Mouse (Mus musculus) forebrain, embryonic 14.5 days (tissue): Measurements from ENCODE around the gene Myh10. TPM values are rescaled to one million over a fixed set of nuclear protein-coding genes. Genes with fewer than 3 reads are reported as not detected.
A peak's percentile ranks its signal among the peaks of the same experiment; 100 is the strongest.
"Not testable (repeated sequence)": the region's sequence is repeated elsewhere in the genome, so short reads cannot be mapped to it uniquely, and the experiment has no call there.

Experiments used
- ATAC-seq: fragments of 200-750 bp; cut with Nextera tagmentation; 2 replicates; pipeline ENCODE4 v1.8.0; 2017; ENCODE audit warnings: mild to moderate bottlenecking, moderate library complexity
- DNase-seq: peaks from one replicate; pipeline ENCODE4 v3.0.0-alpha.2; 2015; ENCODE audit warnings: low spot score
- H3K27ac ChIP-seq: fragments of 300-500 bp; sonication (generic); 2 replicates; pipeline ENCODE4 v1.5.1; 2014; ENCODE audit warnings: low read depth, mild to moderate bottlenecking, control low read depth, low read length, moderate library complexity
- H3K27me3 ChIP-seq: fragments of 300-500 bp; sonication (generic); replicated peaks from 2 replicates; pipeline ENCODE4 v1.6.1; 2014; ENCODE audit warnings: low read length, control low read depth, mixed read lengths; ENCODE audit not compliant: control insufficient read depth, insufficient read depth
- H3K36me3 ChIP-seq: fragments of 300-500 bp; sonication (generic); 2 replicates; pipeline ENCODE4 v1.6.1; 2014; ENCODE audit warnings: low read length, control low read depth; ENCODE audit not compliant: control insufficient read depth, insufficient read depth
- H3K4me1 ChIP-seq: fragments of 300-500 bp; sonication (generic); 2 replicates; pipeline ENCODE4 v1.6.1; 2014; ENCODE audit warnings: antibody characterized with exemption, low read length, control low read depth; ENCODE audit not compliant: control insufficient read depth, insufficient read depth
- H3K4me2 ChIP-seq: fragments of 300-500 bp; sonication (generic); 2 replicates; pipeline ENCODE4 v1.6.1; 2014; ENCODE audit warnings: mild to moderate bottlenecking, control low read depth, low read length
- H3K4me3 ChIP-seq: fragments of 300-500 bp; sonication (generic); 2 replicates; pipeline ENCODE4 v1.5.1; 2014; ENCODE audit warnings: low read depth, low read length, control low read depth
- H3K9ac ChIP-seq: fragments of 300-500 bp; sonication (generic); 2 replicates; pipeline ENCODE4 v1.6.1; 2014; ENCODE audit warnings: mild to moderate bottlenecking, low read length, control low read depth, moderate library complexity
- H3K9me3 ChIP-seq: fragments of 300-500 bp; sonication (generic); replicated peaks from 2 replicates; pipeline ENCODE4 v1.6.1; 2016; ENCODE audit warnings: low read length, control low read depth, mixed read lengths; ENCODE audit not compliant: control insufficient read depth
- WGBS: fragments of 180-500 bp; shearing (Covaris S2); extraction: QIAGEN DNeasy Blood & Tissue Kit; methylation state at CpG from one replicate; pipeline ENCODE4 v1.1.7; 2014; 5-methylcytosine and 5-hydroxymethylcytosine counted together
- polyA plus RNA-seq: library from polyadenylated mRNA; unstranded; fragments of >200 nt; fragmentation: Nextera tagmentation; extraction: Ambion mirVana; gene quantifications from 2 replicates; pipeline ENCODE4 v1.2.1, GENCODE M21; 2014

The Myh10 gene
- polyA plus RNA-seq, 1 experiment from 2014 or later = 88.8 TPM

DNA sequence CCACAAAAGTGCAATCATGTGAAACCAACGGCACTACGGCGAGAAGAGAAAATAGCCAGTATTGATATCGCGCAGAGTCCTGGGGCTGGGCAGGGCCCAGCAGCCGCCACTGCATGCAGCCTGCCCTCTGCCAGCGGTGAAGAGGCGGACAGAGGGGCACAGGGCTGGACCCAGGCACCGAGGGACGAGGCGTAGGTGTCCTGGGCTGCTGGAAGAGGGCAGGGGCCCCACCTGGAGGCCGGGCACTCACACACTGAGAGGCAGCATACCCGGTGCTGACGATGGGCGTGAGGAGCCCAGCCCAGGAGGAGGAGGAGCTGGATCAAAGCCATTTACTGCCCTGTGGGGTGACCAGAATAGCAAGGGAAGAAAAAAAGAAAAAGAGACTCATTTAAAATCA, 131.0 kb downstream of the Myh10 start:
- no peak for DNase-seq
- Histone ChIP-seq H3K9ac (no peak overlapping the region), H3K4me1 (no peaks in the 10 kb centered on the region), H3K27ac (no peak overlapping the region), H3K4me2 (no peak overlapping the region), H3K36me3 (peaks cover 67% of the 10 kb centered on the region), H3K9me3 (no peaks in the 10 kb centered on the region), H3K27me3 (no peaks in the 10 kb centered on the region), H3K4me3 (no peak overlapping the region)
- 87% methylated on average over 15 of the region's 15 CpGs for WGBS
- ATAC-seq = no peak

DNA sequence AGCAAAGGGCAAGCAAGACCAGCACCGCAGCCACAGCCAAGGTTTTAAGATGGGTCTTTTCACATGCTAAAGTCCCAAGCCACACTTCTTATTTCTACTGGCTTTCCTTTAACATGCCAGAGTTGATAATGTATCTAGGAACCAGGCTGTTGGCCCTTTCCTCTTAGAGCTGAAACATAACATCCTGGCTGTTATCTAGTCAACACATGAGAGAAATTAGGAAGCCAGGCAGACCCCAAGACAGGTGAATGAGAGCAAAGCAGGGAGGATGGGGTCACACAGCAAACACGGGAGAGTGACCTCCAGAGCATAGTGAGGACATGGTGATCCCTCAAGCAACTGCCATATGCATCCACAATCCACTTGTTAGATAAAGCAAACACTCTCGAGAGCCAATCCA, 135.4 kb downstream of the Myh10 start:
- Histone ChIP-seq H3K4me1 (no peaks in the 10 kb centered on the region), H3K4me2 (no peak overlapping the region), H3K36me3 (peaks cover 63% of the 10 kb centered on the region), H3K27me3 (no peaks in the 10 kb centered on the region), H3K9me3 (no peaks in the 10 kb centered on the region), H3K9ac (no peak overlapping the region), H3K27ac (no peak overlapping the region), H3K4me3 (no peak overlapping the region)
- ATAC-seq (no peak), DNase-seq (no peak)
- 88% methylated on average over 3 of the region's 3 CpGs for WGBS

- not testable (repeated sequence) for DNase-seq, H3K27me3 ChIP-seq, H3K4me1 ChIP-seq, H3K9ac ChIP-seq, H3K27ac ChIP-seq, H3K4me2 ChIP-seq, H3K4me3 ChIP-seq, H3K9me3 ChIP-seq, ATAC-seq
- peaks cover 79% of the 10 kb centered on the region for H3K36me3 ChIP-seq
- 94% methylated on average over 5 of the region's 5 CpGs for WGBS
These were observed 140.2 kb downstream of the Myh10 start for GRCm38 (mm10) chr11:68831580-68831979.

DNA sequence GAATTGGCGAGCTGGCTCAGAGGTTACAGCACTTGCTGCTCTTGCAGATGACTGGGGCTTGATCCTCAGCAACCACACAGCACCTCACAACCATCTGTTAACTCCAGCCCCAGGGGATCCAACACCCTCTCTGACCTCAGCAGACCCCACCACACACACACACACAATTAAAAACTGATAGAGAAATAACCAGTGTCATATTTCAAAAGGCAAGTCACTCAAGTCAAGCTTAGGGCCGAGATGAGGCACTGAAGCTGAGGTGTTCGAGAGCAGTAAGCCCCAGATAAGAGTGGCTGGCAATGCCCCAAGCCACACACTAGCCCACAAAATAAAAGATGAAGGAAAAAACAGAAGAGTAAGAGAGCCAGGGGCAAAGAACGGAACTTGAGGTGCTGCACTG, 141.4 kb downstream of the Myh10 start:
- 83% methylated on average over 4 of the region's 4 CpGs for WGBS

GRCm38 (mm10) chr11:68833593-68833992, 142.2 kb downstream of the Myh10 start:
- H3K9ac ChIP-seq = no peak overlapping the region
- no peak overlapping the region for H3K4me3 ChIP-seq
- DNase-seq (no peak), ATAC-seq (no peak)
- no peak overlapping the region for H3K4me2 ChIP-seq
- peaks cover 70% of the 10 kb centered on the region for H3K36me3 ChIP-seq
- no peaks in the 10 kb centered on the region for H3K4me1 ChIP-seq
- H3K27me3 ChIP-seq = no peaks in the 10 kb centered on the region
- H3K27ac ChIP-seq = no peak overlapping the region
- no peaks in the 10 kb centered on the region for H3K9me3 ChIP-seq

More for the DNA sequence above, 141.4 kb downstream of the Myh10 start:
- no peaks in the 10 kb centered on the region for H3K27me3 ChIP-seq
- no peak overlapping the region for H3K4me3 ChIP-seq
- no peak overlapping the region for H3K27ac ChIP-seq
- no peak overlapping the region for H3K4me2 ChIP-seq
- DNase-seq = no peak
- no peaks in the 10 kb centered on the region for H3K9me3 ChIP-seq
- H3K9ac ChIP-seq = no peak overlapping the region
- no peaks in the 10 kb centered on the region for H3K4me1 ChIP-seq
- peaks cover 74% of the 10 kb centered on the region for H3K36me3 ChIP-seq
- ATAC-seq = no peak

DNA sequence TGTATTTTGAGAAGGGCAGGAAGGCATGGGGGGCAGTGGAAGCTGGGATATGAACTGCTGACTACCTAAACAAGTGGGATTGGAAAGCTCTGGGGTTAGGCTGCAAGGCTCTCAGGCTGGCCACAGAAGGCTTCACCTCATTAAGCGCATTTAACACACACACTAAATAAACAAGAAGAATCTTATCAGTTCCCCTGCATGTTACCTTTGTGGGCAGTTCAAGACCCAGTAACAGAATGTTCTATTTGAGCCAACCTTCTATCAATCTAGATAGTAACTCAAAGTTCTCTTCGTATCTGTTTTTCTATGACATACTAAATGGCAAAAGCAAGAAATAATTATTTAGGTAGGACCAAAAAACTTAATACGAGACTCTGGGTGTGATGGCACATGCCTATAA, 143.7 kb downstream of the Myh10 start:
- H3K27ac ChIP-seq = no peak overlapping the region
- H3K4me3 ChIP-seq = no peak overlapping the region
- H3K4me1 ChIP-seq = no peaks in the 10 kb centered on the region
- no peaks in the 10 kb centered on the region for H3K27me3 ChIP-seq
- DNase-seq = no peak
- ATAC-seq = no peak
- WGBS = 91% methylated on average over 3 of the region's 3 CpGs
- no peak overlapping the region for H3K4me2 ChIP-seq
- no peaks in the 10 kb centered on the region for H3K9me3 ChIP-seq
- H3K9ac ChIP-seq = no peak overlapping the region
- peaks cover 71% of the 10 kb centered on the region for H3K36me3 ChIP-seq

DNA sequence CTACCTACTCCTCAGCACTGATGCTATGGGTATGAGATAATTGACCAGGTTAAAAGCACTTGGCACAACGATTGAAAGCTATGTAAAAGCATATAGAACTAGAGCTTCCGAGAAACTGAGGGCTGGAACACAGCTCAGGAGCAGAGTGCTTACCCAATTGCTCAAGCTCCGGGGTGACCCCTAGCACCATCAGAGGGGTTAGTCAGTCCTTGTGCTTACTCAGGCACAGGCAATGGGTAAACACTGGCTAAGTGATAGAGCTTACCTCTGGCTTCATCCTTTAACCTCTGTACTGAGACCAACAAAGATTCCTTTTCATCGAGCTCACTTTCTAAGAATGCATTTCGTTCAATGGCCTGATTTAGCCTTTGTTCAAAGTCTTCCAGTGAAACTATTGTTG, 148.2 kb downstream of the Myh10 start:
- DNase-seq = no peak
- Histone ChIP-seq H3K27me3 (no peaks in the 10 kb centered on the region), H3K9me3 (no peaks in the 10 kb centered on the region), H3K27ac (no peak overlapping the region), H3K9ac (no peak overlapping the region), H3K4me3 (no peak overlapping the region), H3K4me1 (no peaks in the 10 kb centered on the region), H3K36me3 (peaks cover 63% of the 10 kb centered on the region), H3K4me2 (no peak overlapping the region)
- WGBS = 59% methylated on average over 5 of the region's 5 CpGs
- ATAC-seq = no peak

GRCm38 (mm10) chr11:68850862-68851261, 159.5 kb downstream of the Myh10 start:
- no peaks in the 10 kb centered on the region for H3K9me3 ChIP-seq
- no peak for DNase-seq
- H3K9ac ChIP-seq = peak overlapping the region; percentile 32; the same call in 1 of the 2 replicates
- H3K27me3 ChIP-seq = no peaks in the 10 kb centered on the region
- H3K4me3 ChIP-seq = no peak overlapping the region
- 89% methylated on average over 7 of the region's 7 CpGs for WGBS
- peaks cover 16% of the 10 kb centered on the region for H3K4me1 ChIP-seq
- no peaks in the 10 kb centered on the region for H3K36me3 ChIP-seq
- no peak for ATAC-seq
- no peak overlapping the region for H3K27ac ChIP-seq
- no peak overlapping the region for H3K4me2 ChIP-seq

GRCm38 (mm10) chr11:68851644-68852485, 160.5 kb downstream of the Myh10 start:
- no peaks in the 10 kb centered on the region for H3K36me3 ChIP-seq
- 4% methylated on average over 13 of the region's 13 CpGs for WGBS

More at GRCm38 (mm10) chr11:68851644-68852485, 160.5 kb downstream of the Myh10 start:
- Histone ChIP-seq H3K4me1 (peaks cover 16% of the 10 kb centered on the region), H3K4me3 (peak overlapping the region; percentile 91), H3K27ac (peak overlapping the region; percentile 93), H3K9me3 (no peaks in the 10 kb centered on the region), H3K4me2 (peak overlapping the region; percentile 80), H3K9ac (peak overlapping the region; percentile 82), H3K27me3 (no peaks in the 10 kb centered on the region)
- no peak for ATAC-seq
- no peak for DNase-seq
